Mouse (Mus musculus) T-helper 2 cell (primary cell): ENCODE measurements around the gene Tnfaip3.

Experiments used
- in situ Hi-C: fragments of 300-600 bp; cut with MboI, MseI; formaldehyde crosslinking; loops from one replicate; pipeline ENCODE4 v1.15.1; 2025; ENCODE audit warnings: high pct_unique_total_duplicates

Tnfaip3 gene

DNA sequence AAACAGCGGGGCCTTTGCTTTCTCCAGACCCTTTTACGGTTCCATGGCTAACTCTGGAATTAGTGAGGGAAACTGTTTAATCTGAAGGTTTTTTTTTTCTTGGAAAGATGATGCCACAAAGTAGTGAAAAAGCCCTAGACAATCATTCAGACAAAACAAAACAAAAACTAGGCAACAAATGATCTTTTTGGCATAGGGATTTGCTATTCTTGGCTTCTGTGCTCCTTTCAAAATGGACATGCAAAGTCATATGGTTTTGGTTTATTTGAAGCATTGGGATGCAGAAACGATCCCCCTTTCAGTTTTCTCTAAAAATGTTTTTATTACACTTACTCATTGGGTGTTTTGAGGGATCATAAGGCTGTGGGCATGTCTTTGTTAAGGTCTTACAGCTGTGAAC, 41.0 kb downstream of the Tnfaip3 start:
- in situ Hi-C loops: no loop called here

- in situ Hi-C loops: no loop called here
Observed at GRCm38 (mm10) chr10:18966893-18967292, 48.6 kb downstream of the Tnfaip3 start.

- in situ Hi-C loops: no loop called here
Observed at GRCm38 (mm10) chr10:18965601-18966000, 49.9 kb downstream of the Tnfaip3 start.

GRCm38 (mm10) chr10:18964856-18965255, 50.6 kb downstream of the Tnfaip3 start:
- in situ Hi-C loops: no loop called here

DNA sequence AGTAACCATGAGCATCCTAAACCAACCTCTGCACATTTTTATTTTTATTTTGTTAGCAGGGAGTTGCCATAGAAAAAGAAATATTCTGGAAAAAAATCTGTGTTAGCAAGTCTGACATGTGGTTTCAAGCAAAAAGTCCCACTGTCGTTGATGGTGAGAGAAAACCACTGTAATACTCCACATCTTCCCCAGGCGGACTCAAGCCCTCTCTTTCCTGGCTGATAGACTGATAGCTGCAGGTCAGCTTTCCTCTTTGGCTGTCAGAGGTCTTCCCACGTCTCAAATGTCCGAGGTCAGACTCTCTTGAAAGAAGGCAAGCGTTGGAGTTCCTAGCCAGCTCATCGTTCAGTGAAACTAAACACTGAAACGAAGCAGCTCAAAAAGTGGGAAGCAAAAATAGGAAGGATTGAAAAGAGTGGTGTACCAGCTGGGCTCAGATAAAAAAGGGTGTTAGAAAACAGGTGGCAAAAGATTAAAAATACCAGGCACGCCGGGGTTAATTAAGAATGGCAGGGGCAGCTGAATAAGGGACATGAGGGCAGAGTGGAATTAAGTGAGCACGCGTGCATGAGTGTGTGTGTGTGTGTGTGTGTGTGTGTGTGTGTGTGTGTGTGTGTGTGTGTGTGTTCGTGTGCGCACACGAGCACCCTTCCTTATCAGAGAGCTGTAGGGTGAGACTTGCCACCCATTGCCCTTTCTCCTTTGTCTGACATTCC, 55.5 kb downstream of the Tnfaip3 start:
- in situ Hi-C loops: no loop called here

- in situ Hi-C loops: loop anchor here (5.0 kb wide), 1 partner anchor 44 kb away; no protein-coding TSS in a partner anchor
Observed at GRCm38 (mm10) chr10:18953706-18954071, 61.8 kb downstream of the Tnfaip3 start.

- in situ Hi-C loops: loop anchor here (5.0 kb wide), 1 partner anchor 44 kb away; no protein-coding TSS in a partner anchor
Observed at GRCm38 (mm10) chr10:18953011-18953705, 62.3 kb downstream of the Tnfaip3 start.
